Mouse (Mus musculus): ENCODE results near the gene Dbn1.

Gene Dbn1

DNA sequence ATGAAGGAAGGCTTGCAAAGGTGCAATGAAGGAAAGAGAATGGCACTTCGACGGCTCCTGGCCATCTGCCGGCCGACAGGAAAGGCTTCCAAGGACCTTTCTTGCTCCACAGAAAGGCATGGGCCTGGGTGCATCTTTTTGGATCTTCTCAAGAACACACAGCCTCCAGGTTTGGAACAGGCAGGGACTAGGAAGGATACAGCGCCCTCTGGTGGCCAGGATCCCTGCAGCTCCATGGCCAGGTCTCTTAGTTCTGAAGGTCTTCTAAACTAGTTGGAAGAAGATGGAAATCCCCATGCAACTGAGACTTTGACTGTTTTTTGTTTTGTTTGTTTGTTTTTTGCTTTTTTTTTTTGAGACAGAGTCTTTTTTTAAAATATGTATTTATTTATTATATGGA lies 29.0 kb upstream of the Dbn1 start:
- peak; percentile 91 for DNase-seq (ENCODE audit: low read depth, low spot score)
- Histone ChIP-seq H3K27me3 (ENCODE audit: control insufficient read depth, insufficient read depth, low read length, poor library complexity, severe bottlenecking) (no peaks in the 10 kb centered on the region), H3K36me3 (ENCODE audit: control insufficient read depth, insufficient read depth, low read length, poor library complexity, severe bottlenecking) (no peaks in the 10 kb centered on the region)

DNA sequence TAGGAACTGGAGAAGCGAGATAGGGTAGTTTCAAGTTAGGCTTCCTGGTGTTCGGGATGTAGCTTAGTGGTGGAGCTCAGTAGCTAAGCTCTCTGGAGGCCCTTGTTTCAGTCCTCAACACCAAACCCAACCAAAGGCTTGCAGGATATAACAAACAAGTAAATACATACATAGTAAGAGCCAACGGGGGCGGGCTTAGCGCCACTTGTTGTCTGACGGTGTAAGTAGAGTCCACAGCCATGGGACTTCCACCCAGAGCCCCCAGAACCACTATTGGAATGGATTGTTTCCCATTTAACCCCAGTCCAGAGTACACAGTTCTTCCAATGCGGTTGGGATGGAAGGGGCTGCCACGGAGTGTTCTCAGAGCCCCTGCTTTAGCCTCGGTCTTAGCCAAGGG lies 25.9 kb upstream of the Dbn1 start:
- Histone ChIP-seq H3K36me3 (ENCODE audit: control insufficient read depth, insufficient read depth, low read length, poor library complexity, severe bottlenecking) (no peaks in the 10 kb centered on the region), H3K27me3 (ENCODE audit: control insufficient read depth, insufficient read depth, low read length, poor library complexity, severe bottlenecking) (no peaks in the 10 kb centered on the region)
- no peak for DNase-seq (ENCODE audit: low read depth, low spot score)

DNA sequence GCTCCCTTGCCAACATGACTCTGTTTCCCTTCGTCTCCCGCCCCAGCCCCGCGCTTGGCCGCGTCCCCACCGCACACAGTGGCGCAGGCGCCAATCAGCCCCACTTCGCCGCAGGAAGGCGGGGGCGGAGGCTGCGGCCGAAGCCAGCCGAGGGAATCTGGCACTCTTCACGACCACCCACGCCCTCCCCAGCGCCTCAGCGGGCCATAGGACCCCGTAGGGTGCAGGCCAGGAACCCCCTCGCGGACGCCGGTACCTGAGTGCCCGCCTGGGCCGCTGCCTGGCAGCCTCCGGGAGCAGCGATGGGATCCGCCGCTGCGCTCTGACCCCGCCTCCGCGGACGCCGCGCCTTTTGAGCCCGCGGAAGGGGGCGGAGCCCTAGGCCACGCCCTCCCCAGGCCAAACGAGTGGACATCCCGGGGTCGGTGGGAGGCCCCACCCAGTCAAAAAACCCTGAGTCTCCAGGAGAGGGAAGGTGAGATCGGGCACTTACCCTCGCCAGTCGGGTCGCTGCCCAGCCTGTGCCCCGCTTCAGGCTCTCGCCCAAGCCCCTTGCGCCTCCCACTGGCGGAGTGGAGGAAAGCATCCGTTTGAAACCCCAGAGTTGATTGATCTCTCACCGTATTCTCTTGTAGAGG lies 25.3 kb upstream of the Dbn1 start, which contains the start of gene Pdlim7:
Pdlim7 (minus strand) TSS at position 566 of the 638 bp plus-strand sequence.
- H3K36me3 ChIP-seq (ENCODE audit: control insufficient read depth, insufficient read depth, low read length, poor library complexity, severe bottlenecking), result no peaks in the 10 kb centered on the region
- H3K27me3 ChIP-seq (ENCODE audit: control insufficient read depth, insufficient read depth, low read length, poor library complexity, severe bottlenecking), result no peaks in the 10 kb centered on the region
- DNase-seq (ENCODE audit: low read depth, low spot score), result peak; percentile 89

DNA sequence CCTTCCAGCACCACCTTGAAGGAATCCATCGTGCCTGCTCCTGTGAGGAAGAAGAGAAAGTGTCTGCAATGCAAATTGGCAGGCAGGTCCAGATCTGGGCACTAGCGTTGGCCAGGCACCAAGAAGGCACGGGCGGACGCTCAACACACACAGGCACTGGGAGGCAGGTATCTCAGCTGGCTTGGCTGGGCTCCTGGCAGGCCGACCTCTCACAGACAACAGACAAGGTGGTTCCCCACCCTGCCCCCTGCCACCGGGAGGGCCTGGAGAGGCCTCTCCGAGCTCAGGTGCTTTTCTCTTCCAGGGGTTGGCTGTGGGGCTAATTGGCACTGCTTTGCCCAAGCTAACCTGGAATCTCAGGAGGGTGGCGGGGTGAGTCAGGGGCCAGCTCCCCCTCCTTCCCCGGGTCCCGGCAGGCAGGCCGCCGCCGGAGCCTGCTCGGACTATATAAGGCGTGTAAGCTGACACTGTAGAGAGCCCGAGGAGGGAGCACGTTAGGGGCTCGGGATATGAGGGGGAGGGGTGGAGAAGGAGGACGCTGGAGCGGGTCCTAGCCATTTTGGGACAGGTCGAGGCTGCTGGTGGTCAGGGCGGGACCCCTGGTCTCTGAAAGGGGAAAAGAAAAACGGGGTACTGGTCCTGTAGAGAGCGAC lies 24.6 kb upstream of the Dbn1 start:
- no peaks in the 10 kb centered on the region; the same call in 1 of the 2 replicates for H3K36me3 ChIP-seq (ENCODE audit: control insufficient read depth, insufficient read depth, low read length, poor library complexity, severe bottlenecking)
- no peak for DNase-seq (ENCODE audit: low read depth, low spot score)
- no peaks in the 10 kb centered on the region for H3K27me3 ChIP-seq (ENCODE audit: control insufficient read depth, insufficient read depth, low read length, poor library complexity, severe bottlenecking)

DNA sequence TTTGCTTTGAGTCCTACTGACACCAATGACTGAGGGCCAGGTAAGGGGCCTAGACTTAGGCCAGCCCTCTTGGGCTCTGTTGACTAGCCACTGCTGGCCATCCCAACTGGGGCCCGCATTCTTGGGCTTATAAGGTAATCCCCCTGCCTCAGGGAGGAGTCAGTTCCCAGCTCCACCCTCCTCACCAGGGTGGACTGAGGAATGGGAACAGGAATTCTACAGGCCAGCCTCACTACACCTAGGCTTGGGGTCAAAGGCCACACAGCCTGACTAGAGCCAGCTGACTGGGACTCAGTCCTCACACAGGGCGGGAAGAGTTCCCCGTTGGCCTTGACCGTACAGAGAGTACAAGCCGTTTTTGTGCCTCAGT lies 23.6 kb upstream of the Dbn1 start:
- DNase-seq (ENCODE audit: low read depth, low spot score), result no peak
- no peaks in the 10 kb centered on the region; the same call in none of the 2 replicates for H3K36me3 ChIP-seq (ENCODE audit: control insufficient read depth, insufficient read depth, low read length, poor library complexity, severe bottlenecking)
- H3K27me3 ChIP-seq (ENCODE audit: control insufficient read depth, insufficient read depth, low read length, poor library complexity, severe bottlenecking), result no peaks in the 10 kb centered on the region

DNA sequence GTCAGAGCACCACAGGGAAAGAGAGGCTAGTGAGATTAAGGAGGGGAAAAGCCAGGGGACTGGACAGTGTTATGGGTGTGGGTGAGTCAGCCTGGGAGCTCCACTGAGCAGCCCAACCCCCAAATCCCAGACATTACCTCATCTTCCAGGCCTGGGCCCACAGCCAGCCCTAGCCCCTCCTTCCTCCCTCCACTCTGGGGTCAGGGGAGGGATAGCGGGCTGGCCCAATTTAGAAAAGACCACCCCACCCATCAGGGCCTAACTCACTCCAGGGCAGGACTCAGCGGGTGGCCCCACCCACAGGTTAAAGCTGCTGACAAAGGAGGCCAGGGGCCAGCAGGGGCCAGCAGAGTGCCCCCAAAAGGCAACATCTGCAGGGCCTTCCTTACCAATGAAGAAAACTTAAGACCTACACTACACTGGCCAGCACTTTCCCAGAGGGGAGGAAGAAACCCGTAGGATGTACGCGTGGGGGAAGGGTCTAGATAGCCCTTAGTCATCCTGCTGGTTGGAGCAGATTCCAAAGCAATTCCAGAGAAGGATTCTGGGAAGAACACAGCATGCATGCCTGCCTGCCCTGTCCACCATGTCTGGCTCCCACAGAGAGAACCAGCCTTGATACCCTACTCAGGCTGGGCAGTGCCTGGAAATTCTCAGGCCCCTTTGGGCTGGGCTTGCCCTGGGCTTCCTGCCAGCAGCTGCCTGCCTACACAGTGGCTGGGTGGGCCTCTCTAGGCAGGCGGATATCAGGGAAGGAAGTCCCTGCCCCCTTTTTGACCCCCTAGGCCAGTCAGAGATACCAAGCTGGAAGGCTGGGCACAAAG lies 23.0 kb upstream of the Dbn1 start:
- H3K36me3 ChIP-seq (ENCODE audit: control insufficient read depth, insufficient read depth, low read length, poor library complexity, severe bottlenecking), result peaks cover 4% of the 10 kb centered on the region
- no peak for DNase-seq (ENCODE audit: low read depth, low spot score)
- H3K27me3 ChIP-seq (ENCODE audit: control insufficient read depth, insufficient read depth, low read length, poor library complexity, severe bottlenecking), result no peaks in the 10 kb centered on the region

DNA sequence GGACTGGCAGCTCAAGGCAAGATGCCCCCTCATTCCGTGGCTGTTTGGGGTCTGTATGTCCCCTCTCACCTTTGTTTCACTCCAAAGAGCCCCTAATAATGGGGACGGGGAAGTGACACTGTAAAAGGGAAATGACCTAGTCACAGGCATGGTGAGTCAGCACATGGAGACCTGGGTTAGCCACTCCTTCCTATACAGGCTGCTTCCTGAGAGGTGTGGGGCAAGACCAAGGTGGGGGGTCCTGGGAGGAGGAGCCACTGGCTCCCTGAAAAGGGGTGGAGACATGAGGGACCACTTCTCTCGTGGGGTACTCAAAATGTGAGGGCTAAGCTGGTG lies 22.4 kb upstream of the Dbn1 start:
- peaks cover 6% of the 10 kb centered on the region for H3K36me3 ChIP-seq (ENCODE audit: control insufficient read depth, insufficient read depth, low read length, poor library complexity, severe bottlenecking)
- no peaks in the 10 kb centered on the region for H3K27me3 ChIP-seq (ENCODE audit: control insufficient read depth, insufficient read depth, low read length, poor library complexity, severe bottlenecking)
- no peak for DNase-seq (ENCODE audit: low read depth, low spot score)

DNA sequence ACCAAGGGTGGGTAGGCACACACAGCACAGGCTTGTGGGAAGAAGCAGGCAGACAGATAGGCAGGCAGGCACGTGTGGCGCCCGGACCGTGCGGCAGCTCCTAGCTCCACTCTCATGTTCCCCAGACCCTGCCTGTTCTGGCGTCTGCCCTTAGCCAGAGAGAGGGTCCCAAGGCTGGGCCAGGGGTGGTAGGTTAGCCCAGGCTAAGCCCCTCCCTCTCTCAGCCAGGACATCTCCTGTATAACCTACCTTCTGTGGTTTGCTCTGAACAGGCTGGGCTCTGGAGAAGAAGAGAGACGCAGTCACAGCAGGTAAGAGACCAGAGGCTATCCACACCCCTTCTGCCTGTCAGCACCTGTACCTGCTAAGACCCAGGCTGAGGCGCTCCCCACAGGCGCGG lies 20.6 kb upstream of the Dbn1 start:
- H3K27me3 ChIP-seq (ENCODE audit: control insufficient read depth, insufficient read depth, low read length, poor library complexity, severe bottlenecking), result no peaks in the 10 kb centered on the region
- no peak for DNase-seq (ENCODE audit: low read depth, low spot score)
- peaks cover 11% of the 10 kb centered on the region for H3K36me3 ChIP-seq (ENCODE audit: control insufficient read depth, insufficient read depth, low read length, poor library complexity, severe bottlenecking)

DNA sequence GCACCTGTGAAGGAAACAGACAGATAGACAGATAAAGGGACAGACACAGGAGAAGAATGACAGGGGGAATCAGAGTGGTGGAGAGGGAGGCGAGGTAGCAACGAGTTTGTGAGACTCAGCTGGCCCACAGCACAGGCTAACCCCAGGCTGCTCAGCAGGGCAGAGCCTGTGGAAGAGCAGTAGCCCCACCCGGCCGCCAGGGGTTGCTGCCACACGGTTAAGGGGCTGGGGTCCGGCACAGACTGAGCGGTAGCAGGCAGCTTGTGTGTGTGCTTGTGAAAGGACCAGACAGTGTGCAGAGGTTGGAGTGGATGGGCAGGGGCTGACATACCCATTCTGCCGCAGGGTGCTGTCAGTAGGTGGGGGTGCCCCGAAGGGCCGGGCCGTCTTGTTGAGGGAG lies 20.0 kb upstream of the Dbn1 start:
- DNase-seq (ENCODE audit: low read depth, low spot score), result no peak
- Histone ChIP-seq H3K36me3 (ENCODE audit: control insufficient read depth, insufficient read depth, low read length, poor library complexity, severe bottlenecking) (peaks cover 11% of the 10 kb centered on the region), H3K27me3 (ENCODE audit: control insufficient read depth, insufficient read depth, low read length, poor library complexity, severe bottlenecking) (no peaks in the 10 kb centered on the region)

DNA sequence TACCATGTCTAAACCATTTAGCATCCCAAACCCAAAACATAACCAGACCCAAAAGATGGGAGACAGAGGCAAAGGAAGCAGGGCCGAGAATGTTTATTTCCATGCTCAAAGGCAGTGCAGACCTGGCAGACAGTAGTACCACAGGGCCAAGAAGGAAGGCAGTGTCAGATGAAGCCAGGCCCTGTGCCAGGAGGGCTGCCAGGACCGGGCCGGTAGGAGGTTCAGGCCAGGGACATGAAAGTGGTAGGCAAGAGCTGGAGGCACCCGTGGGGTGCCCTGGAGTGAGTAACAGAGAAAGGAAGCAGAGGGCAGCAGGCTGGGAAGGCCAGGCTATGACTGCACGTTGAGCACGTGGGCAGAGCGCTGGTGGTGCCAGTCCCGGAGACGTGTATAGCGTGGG lies 18.8 kb upstream of the Dbn1 start:
- no peak for DNase-seq (ENCODE audit: low read depth, low spot score)
- Histone ChIP-seq H3K27me3 (ENCODE audit: control insufficient read depth, insufficient read depth, low read length, poor library complexity, severe bottlenecking) (no peaks in the 10 kb centered on the region), H3K36me3 (ENCODE audit: control insufficient read depth, insufficient read depth, low read length, poor library complexity, severe bottlenecking) (peaks cover 11% of the 10 kb centered on the region)

DNA sequence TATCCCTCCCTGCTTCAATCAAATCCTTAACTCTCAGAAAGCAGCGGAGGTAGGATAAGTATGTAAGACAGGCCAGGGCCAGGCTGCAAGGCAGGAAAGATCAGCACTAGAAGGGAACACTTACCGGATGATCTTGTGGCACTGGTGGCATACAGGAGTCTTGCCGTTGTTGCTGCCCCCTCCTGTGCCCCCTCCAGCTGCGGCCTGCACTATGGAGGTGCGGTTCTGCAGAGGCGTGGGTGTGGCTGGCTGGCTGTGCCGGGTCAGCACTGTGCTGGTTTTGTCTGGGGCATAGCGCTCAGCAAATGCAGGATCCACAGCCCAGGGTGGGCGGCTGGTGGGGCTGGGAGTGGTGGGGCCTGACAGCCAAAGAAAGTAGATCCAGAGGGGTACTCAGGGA lies 17.9 kb upstream of the Dbn1 start:
- Histone ChIP-seq H3K27me3 (ENCODE audit: control insufficient read depth, insufficient read depth, low read length, poor library complexity, severe bottlenecking) (no peaks in the 10 kb centered on the region), H3K36me3 (ENCODE audit: control insufficient read depth, insufficient read depth, low read length, poor library complexity, severe bottlenecking) (peaks cover 11% of the 10 kb centered on the region)
- DNase-seq (ENCODE audit: low read depth, low spot score), result no peak

DNA sequence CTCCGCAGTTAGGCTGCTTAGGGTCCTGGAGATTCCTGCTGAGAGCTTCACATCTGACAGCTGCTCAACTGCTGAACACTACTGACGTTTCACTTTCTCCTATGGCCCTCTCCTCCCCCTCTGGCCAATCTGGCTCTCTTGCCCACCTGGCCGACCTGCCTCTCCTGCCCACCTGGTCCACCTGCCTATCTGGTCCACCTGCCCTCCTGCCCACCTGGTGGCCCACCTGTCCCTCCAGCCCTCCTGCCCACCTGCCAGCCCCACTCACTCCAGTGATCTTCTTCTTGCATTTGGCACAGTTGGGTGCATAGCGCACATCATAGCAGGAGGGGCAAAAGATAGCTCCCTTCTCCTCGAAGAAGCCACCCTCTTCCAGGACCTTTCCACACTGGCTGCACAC lies 16.5 kb upstream of the Dbn1 start:
- H3K27me3 ChIP-seq (ENCODE audit: control insufficient read depth, insufficient read depth, low read length, poor library complexity, severe bottlenecking), result no peaks in the 10 kb centered on the region
- no peak for DNase-seq (ENCODE audit: low read depth, low spot score)
- H3K36me3 ChIP-seq (ENCODE audit: control insufficient read depth, insufficient read depth, low read length, poor library complexity, severe bottlenecking), result peaks cover 11% of the 10 kb centered on the region

DNA sequence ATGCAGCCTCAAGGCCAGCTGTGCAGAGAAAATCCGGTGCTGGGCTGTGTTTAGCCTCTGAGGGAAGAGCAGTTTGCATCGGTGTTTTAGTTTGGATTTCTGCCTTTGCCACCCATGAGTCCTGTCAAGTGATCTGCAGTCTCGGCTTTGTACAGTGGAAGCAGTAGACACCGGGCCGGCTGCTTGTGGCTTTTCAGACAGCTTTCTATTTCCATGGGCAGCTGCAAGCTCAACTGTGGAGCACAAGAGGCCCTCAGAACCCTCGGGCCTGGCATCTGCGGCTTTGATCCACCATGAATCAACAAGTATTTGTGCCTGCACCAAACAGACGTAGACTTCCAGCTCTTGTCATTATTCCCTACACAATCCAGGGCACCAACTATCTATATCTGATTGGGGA lies 14.5 kb upstream of the Dbn1 start:
- H3K36me3 ChIP-seq (ENCODE audit: control insufficient read depth, insufficient read depth, low read length, poor library complexity, severe bottlenecking), result peaks cover 11% of the 10 kb centered on the region
- no peak for DNase-seq (ENCODE audit: low read depth, low spot score)
- no peaks in the 10 kb centered on the region for H3K27me3 ChIP-seq (ENCODE audit: control insufficient read depth, insufficient read depth, low read length, poor library complexity, severe bottlenecking)

DNA sequence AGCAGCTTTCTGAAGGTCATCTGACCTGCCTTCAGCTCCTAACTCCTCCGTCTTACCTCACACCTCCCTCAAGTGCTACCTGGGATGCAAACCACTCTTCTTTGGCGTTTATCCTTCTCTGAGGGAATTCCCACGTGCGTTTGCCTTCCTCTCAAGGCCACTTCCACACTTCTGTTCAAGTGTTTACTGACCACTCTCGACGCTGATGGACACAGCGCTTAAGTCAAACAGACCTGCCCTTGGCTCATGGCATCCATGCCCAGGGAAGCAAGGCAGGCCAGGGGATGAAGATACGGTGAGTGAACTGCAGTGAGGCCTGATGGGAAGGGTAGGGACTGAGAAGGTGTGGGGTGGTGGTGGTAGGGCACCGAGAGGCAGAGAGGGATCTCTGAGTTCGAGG lies 12.7 kb upstream of the Dbn1 start:
- Histone ChIP-seq H3K36me3 (ENCODE audit: control insufficient read depth, insufficient read depth, low read length, poor library complexity, severe bottlenecking) (peaks cover 5% of the 10 kb centered on the region), H3K27me3 (ENCODE audit: control insufficient read depth, insufficient read depth, low read length, poor library complexity, severe bottlenecking) (no peaks in the 10 kb centered on the region)
- no peak for DNase-seq (ENCODE audit: low read depth, low spot score)

DNA sequence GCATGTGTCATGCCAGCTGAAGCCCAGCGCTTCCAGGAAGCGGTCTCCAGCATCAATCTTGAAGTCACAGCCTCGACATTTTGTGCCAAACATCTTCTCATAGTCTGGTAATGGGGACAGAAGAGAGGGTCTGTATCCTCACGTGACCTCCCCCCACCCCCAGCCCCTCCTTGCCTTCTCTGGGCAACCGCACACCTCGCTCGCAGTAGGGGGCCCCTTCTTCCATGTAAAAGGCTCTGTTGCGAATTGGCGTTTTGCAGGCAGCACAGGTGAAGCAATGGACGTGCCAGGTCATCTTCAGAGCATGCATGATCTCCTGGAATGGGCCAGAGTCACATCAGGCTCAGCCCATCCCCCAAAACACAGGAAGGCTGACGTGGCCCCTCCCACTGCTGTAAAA lies 11.0 kb upstream of the Dbn1 start:
- Histone ChIP-seq H3K36me3 (ENCODE audit: control insufficient read depth, insufficient read depth, low read length, poor library complexity, severe bottlenecking) (no peaks in the 10 kb centered on the region; the same call in 1 of the 2 replicates), H3K27me3 (ENCODE audit: control insufficient read depth, insufficient read depth, low read length, poor library complexity, severe bottlenecking) (no peaks in the 10 kb centered on the region)
- no peak for DNase-seq (ENCODE audit: low read depth, low spot score)

Data from splenic B cell, adult 2 months (primary cell).